Mouse (Mus musculus) midbrain, embryonic 12.5 days (tissue): ENCODE data around the gene Krt81. TPM values are rescaled to one million over a fixed set of nuclear protein-coding genes. Genes with fewer than 3 reads are reported as not detected.
A peak's percentile ranks its signal among the peaks of the same experiment; 100 is the strongest.

Source experiments
- ATAC-seq: fragments of 200-750 bp; cut with Nextera tagmentation; 2 replicates; pipeline ENCODE4 v1.8.0; 2017; ENCODE audit warnings: low read depth, moderate TSS enrichment, moderate library complexity; ENCODE audit not compliant: low FRiP score
- H3K27ac ChIP-seq: fragments of 300-500 bp; sonication (generic); replicated peaks from 2 replicates; pipeline ENCODE4 v1.5.1; 2016; ENCODE audit warnings: mild to moderate bottlenecking
- H3K27me3 ChIP-seq: fragments of 300-500 bp; sonication (generic); 2 replicates; pipeline ENCODE4 v1.6.1; 2016; ENCODE audit warnings: mild to moderate bottlenecking
- H3K36me3 ChIP-seq: fragments of 300-500 bp; sonication (generic); 2 replicates; pipeline ENCODE4 v1.6.1; 2016
- H3K4me1 ChIP-seq: fragments of 300-500 bp; sonication (generic); 2 replicates; pipeline ENCODE4 v1.6.1; 2016
- H3K4me2 ChIP-seq: fragments of 300-500 bp; sonication (generic); replicated peaks from 2 replicates; pipeline ENCODE4 v1.6.1; 2016; ENCODE audit warnings: mild to moderate bottlenecking, moderate library complexity
- H3K4me3 ChIP-seq: fragments of 300-500 bp; sonication (generic); 2 replicates; pipeline ENCODE4 v1.5.1; 2016; ENCODE audit warnings: mild to moderate bottlenecking
- H3K9ac ChIP-seq: fragments of 300-500 bp; sonication (generic); replicated peaks from 2 replicates; pipeline ENCODE4 v1.6.1; 2016; ENCODE audit warnings: mild to moderate bottlenecking, moderate library complexity
- H3K9me3 ChIP-seq: fragments of 300-500 bp; sonication (generic); 2 replicates; pipeline ENCODE4 v1.6.1; 2016; ENCODE audit warnings: mild to moderate bottlenecking
- WGBS: fragments of 180-500 bp; shearing (Covaris S2); methylation state at CpG from one replicate; pipeline ENCODE4 v1.1.7; 2016; 5-methylcytosine and 5-hydroxymethylcytosine counted together
- polyA plus RNA-seq: library from polyadenylated mRNA; unstranded; fragments of >200 nt; fragmentation: Nextera tagmentation; extraction: Ambion mirVana; gene quantifications from 2 replicates; pipeline ENCODE4 v1.2.1, GENCODE M21; 2016

Krt81 gene
- polyA plus RNA-seq, 1 experiment from 2014 or later: not detected

GRCm38 (mm10) chr15:101482056-101482455 is 18.5 kb upstream of the Krt81 start:
- no peak for ATAC-seq
- 34% methylated on average over 4 of the region's 4 CpGs for WGBS
- no peaks in the 10 kb centered on the region for H3K9me3 ChIP-seq
- no peak overlapping the region for H3K9ac ChIP-seq
- H3K36me3 ChIP-seq: no peaks in the 10 kb centered on the region
- peaks cover 12% of the 10 kb centered on the region for H3K4me1 ChIP-seq
- no peak overlapping the region for H3K4me2 ChIP-seq
- H3K27ac ChIP-seq: no peak overlapping the region
- peaks cover 17% of the 10 kb centered on the region for H3K27me3 ChIP-seq
- H3K4me3 ChIP-seq: no peak overlapping the region

- Histone ChIP-seq H3K27ac (no peak overlapping the region), H3K4me3 (peak overlapping the region; percentile 36), H3K36me3 (no peaks in the 10 kb centered on the region), H3K27me3 (peaks cover 17% of the 10 kb centered on the region), H3K4me2 (peak overlapping the region; percentile 69), H3K9me3 (no peaks in the 10 kb centered on the region), H3K9ac (peak overlapping the region; percentile 24; the same call in 1 of the 2 replicates), H3K4me1 (peaks cover 12% of the 10 kb centered on the region)
- 32% methylated on average over 11 of the region's 11 CpGs for WGBS
- no peak for ATAC-seq
Measured at GRCm38 (mm10) chr15:101479666-101480060, 16.1 kb upstream of the Krt81 start.

DNA sequence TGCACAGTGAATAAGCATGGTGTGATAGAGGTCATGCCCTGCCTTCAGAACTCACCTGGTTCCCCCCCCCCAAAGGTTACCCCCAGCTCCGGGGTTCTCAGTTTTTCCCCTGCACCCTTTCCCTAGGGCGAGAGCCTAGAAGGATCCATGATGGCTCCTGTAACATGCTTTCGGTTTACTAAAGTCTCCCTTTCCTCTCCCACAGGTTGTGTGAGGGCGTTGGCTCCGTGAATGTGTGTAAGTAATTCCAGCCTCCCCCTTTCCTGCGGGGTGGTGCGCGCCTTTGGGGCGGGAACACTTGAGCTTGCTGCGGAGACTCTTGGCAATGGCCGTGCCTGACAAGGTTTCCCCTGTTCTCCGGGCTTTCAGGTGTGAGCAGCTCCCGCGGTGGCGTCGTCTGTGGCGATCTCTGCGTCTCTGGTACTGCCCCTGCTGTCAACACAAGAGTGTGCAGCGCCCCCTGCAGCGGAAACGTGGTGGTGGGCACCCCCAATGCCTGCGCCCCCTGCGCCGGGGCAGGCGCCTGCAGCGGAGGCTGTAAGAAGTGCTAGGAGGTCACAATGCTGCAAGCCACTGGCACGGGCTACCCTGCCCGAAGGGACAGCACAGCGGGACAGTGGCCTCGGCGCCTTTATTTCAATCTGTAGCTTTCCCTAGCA is 15.6 kb upstream of the Krt81 start:
- Histone ChIP-seq H3K4me2 (peak overlapping the region; percentile 69), H3K27ac (no peak overlapping the region), H3K4me3 (peak overlapping the region; percentile 36), H3K27me3 (peaks cover 17% of the 10 kb centered on the region), H3K9ac (peak overlapping the region; percentile 24), H3K36me3 (no peaks in the 10 kb centered on the region), H3K9me3 (no peaks in the 10 kb centered on the region), H3K4me1 (peaks cover 12% of the 10 kb centered on the region)
- ATAC-seq: no peak
- 8% methylated on average over 31 of the region's 31 CpGs for WGBS

GRCm38 (mm10) chr15:101472952-101473528 is 9.5 kb upstream of the Krt81 start, which contains the start of gene Krt86:
Gene Krt86 (plus strand): TSS chr15:101473478.
- no peak within 1 kb of the TSS for H3K4me3 ChIP-seq
- no peak within 1 kb of the TSS for H3K27ac ChIP-seq
- H3K9ac ChIP-seq: no peak within 1 kb of the TSS
- H3K4me1 ChIP-seq: no peaks in the 10 kb centered on the region
- H3K4me2 ChIP-seq: no peak within 1 kb of the TSS
- H3K27me3 ChIP-seq: peaks cover 5% of the 10 kb centered on the region
- no peaks in the 10 kb centered on the region for H3K9me3 ChIP-seq
- no peak for ATAC-seq
- no peaks in the 10 kb centered on the region for H3K36me3 ChIP-seq
- WGBS: 39% methylated on average over 10 of the region's 10 CpGs

GRCm38 (mm10) chr15:101469093-101469492 is 5.5 kb upstream of the Krt81 start:
- Histone ChIP-seq H3K4me3 (no peak overlapping the region), H3K27me3 (no peaks in the 10 kb centered on the region), H3K27ac (no peak overlapping the region), H3K9me3 (no peaks in the 10 kb centered on the region), H3K9ac (no peak overlapping the region), H3K4me1 (no peaks in the 10 kb centered on the region), H3K4me2 (no peak overlapping the region), H3K36me3 (no peaks in the 10 kb centered on the region)
- 88% methylated on average over 4 of the region's 4 CpGs for WGBS
- no peak for ATAC-seq

DNA sequence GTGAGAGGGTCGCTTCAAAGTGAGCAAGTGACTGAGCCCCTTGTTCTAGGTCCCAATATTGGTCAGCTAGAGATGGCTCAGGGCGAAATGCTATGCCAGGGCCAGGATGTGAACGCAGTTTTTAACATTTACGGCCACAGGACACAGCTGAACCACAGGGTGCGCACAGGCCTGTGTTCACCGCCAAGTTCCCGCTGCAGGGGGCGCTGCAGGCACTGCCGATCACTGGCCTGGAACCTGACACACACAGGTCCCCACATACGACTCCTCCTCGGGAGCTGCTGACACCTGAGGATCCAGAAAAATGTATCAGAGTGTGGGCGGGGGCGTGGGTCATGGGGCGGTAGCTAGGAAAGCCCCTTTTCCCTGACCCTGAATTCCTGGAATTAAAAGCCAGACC is 4.3 kb downstream of the Krt81 start:
- WGBS: 84% methylated on average over 14 of the region's 14 CpGs
- ATAC-seq: no peak
- no peak overlapping the region for H3K4me3 ChIP-seq
- no peaks in the 10 kb centered on the region for H3K27me3 ChIP-seq
- 0 out of 2 replicates have a peak, but pooled peaks cover 6% of the 10 kb centered on the region for H3K9me3 ChIP-seq
- H3K36me3 ChIP-seq: no peaks in the 10 kb centered on the region
- H3K27ac ChIP-seq: no peak overlapping the region
- H3K4me1 ChIP-seq: peaks cover 10% of the 10 kb centered on the region; the same call in 1 of the 2 replicates
- no peak overlapping the region for H3K4me2 ChIP-seq
- no peak overlapping the region for H3K9ac ChIP-seq

DNA sequence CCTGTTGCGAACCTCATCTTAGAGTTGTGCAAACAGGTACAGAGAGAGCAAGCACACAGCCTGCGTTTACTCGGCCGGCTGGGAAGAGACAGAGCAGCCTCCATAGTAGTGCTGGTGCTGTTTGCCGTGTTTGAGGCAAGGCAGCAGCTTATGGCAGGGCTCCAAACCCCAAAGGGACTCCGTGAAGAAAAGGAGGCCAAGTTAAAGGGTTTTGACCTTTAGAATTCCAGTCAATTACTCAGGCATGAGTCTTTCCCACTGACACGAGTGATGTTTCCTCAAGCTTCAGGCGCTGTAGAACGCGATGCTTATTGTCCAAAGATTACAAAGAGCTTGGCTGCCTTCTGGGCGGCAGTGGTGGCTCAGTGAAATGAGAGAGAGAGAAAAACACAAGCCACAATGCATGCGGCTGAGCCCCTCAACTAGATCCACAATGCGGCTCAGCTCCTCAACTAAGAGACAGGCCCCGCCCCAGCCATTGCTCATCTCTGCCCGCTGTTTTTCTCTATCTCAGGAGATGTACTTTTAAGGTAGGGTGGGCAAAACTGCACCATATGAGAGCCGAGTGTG is 5.1 kb downstream of the Krt81 start:
- ATAC-seq: no peak
- H3K9ac ChIP-seq: no peak overlapping the region
- no peaks in the 10 kb centered on the region for H3K36me3 ChIP-seq
- H3K9me3 ChIP-seq: 0 out of 2 replicates have a peak, but pooled peaks cover 6% of the 10 kb centered on the region
- H3K4me1 ChIP-seq: peaks cover 10% of the 10 kb centered on the region; the same call in 1 of the 2 replicates
- H3K27ac ChIP-seq: no peak overlapping the region
- H3K4me2 ChIP-seq: no peak overlapping the region
- no peak overlapping the region for H3K4me3 ChIP-seq
- WGBS: 47% methylated on average over 16 of the region's 16 CpGs
- H3K27me3 ChIP-seq: no peaks in the 10 kb centered on the region

DNA sequence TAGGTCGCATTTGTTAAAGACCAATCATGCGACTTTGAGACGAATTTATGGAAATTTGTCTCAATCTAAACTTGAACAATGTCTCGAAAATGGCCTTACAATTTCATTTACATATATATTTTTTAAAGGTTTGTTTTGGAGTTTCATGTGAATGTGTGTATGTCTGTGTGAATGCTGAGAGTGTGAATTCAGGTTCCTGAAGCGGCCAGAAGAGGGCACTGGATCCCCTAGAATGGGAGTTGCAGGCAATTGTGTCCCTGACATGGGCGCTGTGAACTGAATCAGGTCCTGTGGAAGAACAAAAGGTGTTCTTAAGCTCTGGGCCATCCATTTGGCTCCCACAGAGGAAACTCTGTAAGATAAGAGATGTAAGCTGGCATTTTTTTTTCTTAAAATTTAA is 7.7 kb downstream of the Krt81 start:
- peaks cover 13% of the 10 kb centered on the region; the same call in 1 of the 2 replicates for H3K4me1 ChIP-seq
- no peak for ATAC-seq
- H3K4me3 ChIP-seq: no peak overlapping the region
- no peak overlapping the region for H3K4me2 ChIP-seq
- H3K27ac ChIP-seq: no peak overlapping the region
- no peaks in the 10 kb centered on the region for H3K36me3 ChIP-seq
- 83% methylated on average over 6 of the region's 6 CpGs for WGBS
- H3K27me3 ChIP-seq: no peaks in the 10 kb centered on the region
- 0 out of 2 replicates have a peak, but pooled peaks cover 6% of the 10 kb centered on the region for H3K9me3 ChIP-seq
- no peak overlapping the region for H3K9ac ChIP-seq

- 0 out of 2 replicates have a peak, but pooled peaks cover 6% of the 10 kb centered on the region for H3K9me3 ChIP-seq
Measured at GRCm38 (mm10) chr15:101455292-101455691, 8.3 kb downstream of the Krt81 start.

DNA sequence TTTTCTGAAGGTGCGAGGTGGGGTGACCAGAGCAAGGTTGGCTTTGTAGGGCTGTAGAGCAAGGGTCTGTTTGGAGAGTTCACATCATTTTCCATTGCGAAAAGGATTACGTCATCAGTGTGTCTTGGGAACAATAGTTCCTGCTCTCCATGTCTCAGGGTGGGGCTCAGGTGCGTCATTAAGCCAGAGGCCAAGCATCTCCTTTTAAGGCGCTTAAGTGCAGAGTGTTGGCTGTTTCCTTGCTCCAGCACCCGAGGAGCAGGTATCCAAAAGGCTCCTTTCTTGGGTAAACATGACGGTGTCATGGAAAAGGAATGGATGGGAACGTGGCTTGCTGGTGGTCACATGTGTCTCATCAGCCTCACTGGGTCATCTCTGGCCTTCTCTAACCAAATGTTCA is 8.8 kb downstream of the Krt81 start:
- H3K27me3 ChIP-seq: no peaks in the 10 kb centered on the region
- H3K4me2 ChIP-seq: no peak overlapping the region
- H3K9me3 ChIP-seq: 0 out of 2 replicates have a peak, but pooled peaks cover 6% of the 10 kb centered on the region
- ATAC-seq: no peak
- H3K27ac ChIP-seq: no peak overlapping the region
- H3K9ac ChIP-seq: no peak overlapping the region
- H3K36me3 ChIP-seq: no peaks in the 10 kb centered on the region
- WGBS: 90% methylated on average over 8 of the region's 8 CpGs
- H3K4me1 ChIP-seq: peaks cover 13% of the 10 kb centered on the region; the same call in 1 of the 2 replicates
- H3K4me3 ChIP-seq: no peak overlapping the region

More at GRCm38 (mm10) chr15:101455292-101455691, 8.3 kb downstream of the Krt81 start:
- ATAC-seq: no peak
- Histone ChIP-seq H3K27me3 (no peaks in the 10 kb centered on the region), H3K9ac (no peak overlapping the region), H3K4me3 (no peak overlapping the region), H3K27ac (no peak overlapping the region), H3K4me1 (peaks cover 13% of the 10 kb centered on the region; the same call in 1 of the 2 replicates), H3K36me3 (no peaks in the 10 kb centered on the region), H3K4me2 (no peak overlapping the region)
- 91% methylated on average over 2 of the region's 2 CpGs for WGBS

DNA sequence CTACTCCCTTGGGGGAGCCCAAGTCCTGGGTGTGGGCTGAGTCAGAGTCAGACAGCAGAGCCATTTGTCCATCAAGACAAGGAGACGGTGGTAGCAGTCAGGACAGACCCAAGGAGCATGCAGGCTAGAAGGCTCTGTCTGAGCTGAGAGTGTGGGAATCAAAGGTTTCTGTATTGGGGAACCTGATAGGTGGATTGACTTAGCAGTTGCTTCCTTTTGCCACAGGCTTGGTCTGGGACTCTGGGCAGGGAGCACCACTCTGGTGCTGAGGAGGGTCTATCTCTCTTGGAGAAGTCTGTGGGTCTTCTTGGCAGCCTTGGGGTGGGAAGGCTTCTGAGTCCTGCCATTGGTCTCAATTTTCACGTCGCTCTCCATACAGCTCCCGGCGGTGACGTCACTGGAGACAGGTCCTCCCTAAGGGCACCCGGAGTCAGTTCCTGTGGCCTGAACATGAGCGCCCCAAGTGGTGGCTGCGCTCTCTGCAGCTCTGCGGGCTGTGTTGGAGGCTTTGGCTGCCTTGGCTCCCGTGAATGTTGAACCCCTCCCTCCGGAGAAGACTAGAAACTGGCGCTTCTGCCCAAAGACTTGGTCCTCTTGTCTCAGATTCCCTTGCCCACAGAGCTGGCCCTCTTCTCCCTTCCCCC is 10.3 kb downstream of the Krt81 start:
- WGBS: 5% methylated on average over 13 of the region's 13 CpGs
- H3K9me3 ChIP-seq: 0 out of 2 replicates have a peak, but pooled peaks cover 6% of the 10 kb centered on the region
- 0 out of 2 replicates have a peak, but pooled peaks have one; percentile 34 for ATAC-seq
- no peaks in the 10 kb centered on the region for H3K36me3 ChIP-seq
- H3K9ac ChIP-seq: no peak overlapping the region
- H3K27ac ChIP-seq: no peak overlapping the region
- peaks cover 4% of the 10 kb centered on the region; the same call in 1 of the 2 replicates for H3K4me1 ChIP-seq
- H3K4me3 ChIP-seq: no peak overlapping the region
- H3K27me3 ChIP-seq: no peaks in the 10 kb centered on the region
- H3K4me2 ChIP-seq: peak overlapping the region; percentile 28; the same call in 1 of the 2 replicates

- no peak within 1 kb of the TSS for H3K9ac ChIP-seq
- H3K36me3 ChIP-seq: no peaks in the 10 kb centered on the region
- no peaks in the 10 kb centered on the region for H3K9me3 ChIP-seq
- no peak within 1 kb of the TSS for H3K4me3 ChIP-seq
- no peak for ATAC-seq
- H3K4me1 ChIP-seq: no peaks in the 10 kb centered on the region
- 74% methylated on average over 2 of the region's 2 CpGs for WGBS
- no peaks in the 10 kb centered on the region for H3K27me3 ChIP-seq
- H3K4me2 ChIP-seq: no peak within 1 kb of the TSS
- H3K27ac ChIP-seq: no peak within 1 kb of the TSS
Measured at GRCm38 (mm10) chr15:101447444-101447843, 16.1 kb downstream of the Krt81 start, which contains the start of gene Krt88. Gene Krt88 (plus strand): TSS chr15:101447744.
